Mouse (Mus musculus) monocyte, adult 5-6 weeks (primary cell): ENCODE results near the gene Rpia. TPM values are rescaled to one million over a fixed set of nuclear protein-coding genes. Genes with fewer than 3 reads are reported as not detected.

ENCODE experiments used
- ATAC-seq: fragments of 153-309, 156-312 bp; replicated peaks from 2 replicates; pipeline ENCODE4 v1.8.0; 2017; ENCODE audit warnings: mild to moderate bottlenecking; ENCODE audit not compliant: low TSS enrichment, insufficient number of reproducible peaks, severe bottlenecking, poor library complexity, low FRiP score
- total RNA-seq: library from RNA; stranded (forward); fragments of 200-1000, 200-491, 200-594 nt; gene quantifications from 3 replicates; pipeline ENCODE4 v1.2.3, GENCODE M21; 2017

Rpia gene
- total RNA-seq, 1 experiment from 2014 or later: 74.0 TPM

DNA sequence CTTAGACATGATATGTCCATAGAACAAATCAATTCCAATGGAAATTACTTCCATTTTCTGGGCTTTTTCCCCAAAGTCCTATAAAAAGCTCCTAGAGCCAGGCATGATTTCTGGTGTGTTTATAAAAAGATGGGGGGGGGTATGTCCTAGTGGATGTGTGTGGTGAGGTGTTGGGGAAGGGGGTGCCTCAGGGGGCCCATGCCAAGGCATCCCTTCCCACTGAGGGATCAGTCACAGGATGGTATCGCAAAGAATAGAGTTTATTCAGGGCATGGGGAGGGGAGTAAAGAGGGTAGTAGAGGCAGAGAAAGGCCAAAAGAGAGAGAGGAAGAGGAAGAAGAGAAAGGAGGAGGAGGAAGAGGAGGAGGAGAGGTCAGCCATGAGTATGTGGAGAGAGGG is 14.5 kb upstream of the Rpia start:
- no peak for ATAC-seq

DNA sequence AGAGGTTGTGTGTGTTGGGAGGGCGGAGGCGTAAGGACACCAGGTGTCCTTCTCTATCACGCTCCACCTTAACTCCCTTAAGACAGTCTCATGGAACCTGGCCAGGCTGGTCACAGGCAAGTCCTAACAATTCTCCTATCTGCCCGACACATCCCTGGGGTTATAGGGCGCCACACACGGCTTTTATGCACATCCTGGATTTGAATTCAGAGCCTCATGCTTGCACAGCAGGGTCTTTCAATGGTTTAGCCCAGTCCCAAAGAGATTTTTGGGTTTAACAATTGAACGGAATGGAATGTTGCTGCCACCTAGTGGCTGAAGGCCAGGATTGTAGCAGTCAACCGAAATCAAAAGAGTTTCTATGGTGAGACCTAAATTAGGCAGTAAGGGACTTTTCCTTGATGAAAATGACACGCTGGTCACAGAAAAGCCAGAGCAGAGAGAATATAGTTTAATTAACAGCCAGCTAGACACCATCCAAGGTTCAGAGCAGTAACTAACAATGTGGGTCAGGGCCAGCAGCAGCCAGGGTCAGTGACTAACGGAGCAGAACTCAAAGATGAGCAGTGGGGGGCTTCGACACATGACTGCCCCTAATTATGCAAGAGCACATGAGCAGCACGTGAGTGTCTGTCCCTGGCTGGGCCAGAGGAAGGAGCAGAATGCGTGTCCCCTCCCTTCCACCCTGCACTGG is 13.9 kb upstream of the Rpia start:
- ATAC-seq: peak; percentile 31; the same call in 1 of the 2 replicates

DNA sequence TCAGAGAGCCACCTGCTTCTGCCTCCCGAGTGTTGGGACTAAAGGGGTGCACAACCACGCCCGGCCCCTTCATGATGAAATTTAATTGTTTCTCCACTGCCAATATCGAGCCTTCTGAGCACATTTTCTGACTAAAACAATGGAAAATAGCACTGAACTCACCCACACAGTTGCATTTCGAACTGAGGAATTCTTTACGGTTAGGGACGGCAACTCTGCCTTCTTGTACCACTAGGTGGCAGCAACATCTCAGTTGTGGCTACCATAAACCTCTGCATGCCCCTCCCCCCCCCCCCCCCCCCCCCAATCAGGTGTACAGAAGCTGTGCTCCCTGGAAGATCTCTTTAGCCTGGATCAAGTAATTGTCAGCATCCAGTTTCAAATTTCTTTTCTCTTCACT is 13.2 kb upstream of the Rpia start:
- peak; percentile 72 for ATAC-seq

GRCm38 (mm10) chr6:70804632-70805031 is 12.6 kb upstream of the Rpia start:
- ATAC-seq: peak; percentile 54

GRCm38 (mm10) chr6:70797581-70798251 is 5.7 kb upstream of the Rpia start:
- peak; percentile 84 for ATAC-seq

GRCm38 (mm10) chr6:70796940-70797339 is 4.9 kb upstream of the Rpia start:
- ATAC-seq: no peak

DNA sequence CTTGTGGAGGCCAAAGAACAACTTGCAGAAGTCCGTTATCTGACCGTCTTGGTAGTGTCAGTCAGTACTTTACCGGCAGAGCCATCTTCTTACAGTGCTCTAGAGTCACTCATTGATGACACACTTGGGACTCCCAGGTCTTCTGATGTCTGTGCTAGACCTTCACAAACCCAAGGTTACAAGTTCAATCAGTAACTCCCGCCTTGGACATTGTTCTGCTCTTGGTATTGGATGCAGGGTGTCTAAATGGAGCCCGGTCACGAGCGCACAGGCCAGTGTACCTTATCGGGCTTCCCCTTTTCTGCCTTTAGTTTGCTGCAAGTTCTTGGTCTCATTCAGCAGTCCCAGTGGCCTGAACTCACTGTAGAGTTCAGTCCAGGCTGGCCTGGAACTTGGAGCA is 612 bp upstream of the Rpia start:
- ATAC-seq: peak; percentile 23; the same call in 1 of the 2 replicates

DNA sequence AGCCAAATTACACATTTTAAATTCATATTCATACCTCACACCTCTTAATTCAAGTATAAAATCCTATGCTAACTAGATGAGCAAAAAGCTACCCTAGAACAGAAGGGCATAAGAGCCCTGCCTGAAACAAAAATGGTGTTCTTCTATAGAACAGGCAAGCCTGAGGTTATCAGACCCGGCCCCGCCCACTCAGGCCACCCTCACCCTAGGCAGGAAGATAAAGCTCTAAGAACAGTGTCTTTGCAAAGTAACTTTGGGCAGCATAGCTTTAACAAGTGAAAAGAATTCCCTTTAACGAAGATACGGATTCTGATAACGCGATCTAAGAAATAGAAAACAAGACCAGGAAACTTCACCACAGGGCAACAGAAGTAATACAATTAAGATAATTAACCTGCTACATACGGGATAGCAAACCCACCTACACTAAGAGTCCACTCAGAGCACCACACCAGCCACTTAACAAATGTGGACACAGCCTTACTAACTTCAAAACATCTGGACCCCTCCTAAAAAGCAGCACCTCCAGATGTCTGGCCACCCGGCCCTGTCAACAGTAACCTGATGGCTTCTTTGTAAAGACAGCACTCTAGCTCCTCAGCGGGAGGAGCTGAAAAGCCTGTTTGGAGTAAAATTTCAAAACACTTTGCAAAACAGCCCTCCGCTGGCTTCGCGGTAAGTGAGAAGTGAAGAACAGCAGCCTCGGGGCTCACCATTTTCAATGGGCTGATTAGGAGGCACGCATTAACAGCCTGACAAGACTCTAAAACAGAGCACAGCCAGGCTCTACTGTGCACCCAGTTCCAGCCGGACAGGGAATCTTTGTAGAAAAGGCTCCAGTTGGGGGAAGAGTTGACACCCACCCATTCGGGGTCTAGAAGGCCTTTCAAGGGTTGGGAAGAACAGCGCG is 925 bp downstream of the Rpia start:
- no peak for ATAC-seq

DNA sequence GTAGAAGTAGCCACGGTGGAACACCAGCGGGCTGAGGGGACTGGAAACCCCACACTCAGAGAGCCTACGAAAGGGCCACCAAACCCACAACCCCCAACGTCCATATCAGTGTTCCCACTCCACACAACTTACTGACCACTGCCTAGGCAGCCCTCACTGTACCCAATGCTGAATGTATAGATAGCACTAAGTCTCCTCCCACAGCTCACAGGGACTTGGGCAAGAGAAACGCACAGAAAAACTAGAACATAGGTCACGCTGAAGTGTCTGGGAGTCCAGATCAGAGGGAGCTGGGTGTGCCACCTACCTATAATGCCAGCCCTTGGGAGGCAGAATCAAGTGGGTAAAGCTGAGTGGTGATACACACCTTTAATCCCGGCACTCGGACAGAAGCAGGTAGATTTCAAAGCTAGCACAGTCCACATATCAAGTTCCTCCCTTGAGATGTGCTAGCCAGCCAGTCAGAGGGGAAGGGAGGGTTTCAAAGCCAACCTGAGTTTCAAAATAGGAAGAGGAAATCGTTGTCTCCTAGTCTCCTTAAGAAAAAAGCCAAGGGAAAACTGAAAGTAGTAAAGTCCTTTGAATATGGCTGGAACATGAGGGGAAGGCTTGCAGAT is 1.9 kb downstream of the Rpia start:
- ATAC-seq: no peak

DNA sequence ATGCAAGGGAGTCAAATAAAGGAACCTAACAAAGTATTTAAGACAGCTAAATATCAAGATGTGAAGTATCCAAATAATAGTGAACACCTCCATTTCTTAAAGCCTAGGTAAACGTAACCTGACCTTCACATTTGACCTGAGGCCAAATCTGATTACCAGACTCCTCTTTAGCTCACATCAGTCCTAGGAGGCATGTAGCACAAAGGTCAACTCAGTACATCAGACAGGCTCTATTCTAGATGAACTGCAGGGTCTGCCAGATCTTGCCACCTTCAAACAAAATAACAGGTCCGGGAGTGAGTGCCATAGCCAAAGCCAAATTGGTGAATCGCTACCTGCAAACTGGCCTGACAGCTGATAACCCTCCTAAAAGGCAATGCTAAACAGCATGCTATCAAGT is 2.9 kb downstream of the Rpia start:
- ATAC-seq: no peak

DNA sequence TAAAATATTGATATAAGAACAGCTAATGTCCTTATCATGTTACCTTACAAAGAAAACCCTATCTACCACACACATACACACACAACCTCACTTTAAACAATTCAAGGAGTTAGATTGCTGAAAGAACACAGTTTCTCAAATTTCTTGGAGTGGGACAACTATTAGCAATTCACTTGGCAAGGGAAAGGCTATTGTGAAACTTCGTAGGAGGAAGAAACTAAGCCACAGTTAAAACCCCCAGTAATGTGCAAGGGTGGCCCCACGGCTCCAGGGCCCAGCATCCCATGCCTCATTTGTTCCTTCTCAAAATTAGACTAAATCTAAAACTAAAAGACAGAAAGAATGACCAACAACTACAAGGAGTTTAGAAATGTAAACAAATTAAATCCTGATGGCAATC is 4.5 kb downstream of the Rpia start:
- no peak for ATAC-seq

DNA sequence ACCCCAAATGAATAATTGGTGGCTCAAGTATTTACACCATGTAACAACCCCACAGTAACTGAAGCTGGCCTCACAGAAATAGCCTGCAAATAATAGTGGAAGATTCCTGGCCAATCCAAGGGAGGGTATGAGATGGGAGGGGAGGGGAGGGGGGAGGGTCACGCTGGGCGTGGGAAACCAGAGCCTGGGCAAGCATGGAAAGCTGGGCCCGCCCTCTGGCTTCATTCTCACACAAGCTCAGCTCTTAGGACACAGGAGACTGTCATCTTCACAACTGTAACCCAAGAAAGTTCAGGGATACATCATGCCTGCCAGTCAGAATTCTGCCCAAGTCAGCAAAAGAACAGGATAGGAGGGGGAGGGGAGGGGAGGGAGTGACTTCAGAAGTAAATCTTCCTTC is 6.2 kb downstream of the Rpia start:
- ATAC-seq: no peak

DNA sequence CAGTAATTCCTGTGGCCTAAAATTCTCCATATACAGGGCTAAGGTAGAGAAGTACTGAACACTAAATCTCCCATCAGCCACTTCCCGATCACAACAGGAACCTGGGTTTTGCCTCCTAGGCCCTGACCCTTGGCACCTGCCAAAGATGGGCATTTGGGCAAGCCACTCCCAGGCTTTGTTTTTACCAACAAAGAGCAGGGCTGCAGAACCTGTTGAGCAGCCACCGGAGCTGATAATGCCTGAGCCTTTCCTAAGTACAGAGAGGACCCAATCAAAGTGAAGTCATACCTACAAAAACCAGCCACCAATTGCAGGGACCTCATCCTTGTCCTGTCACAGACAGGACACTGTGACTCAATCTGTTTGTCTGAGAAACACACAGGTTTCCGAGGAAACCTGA is 7.2 kb downstream of the Rpia start:
- no peak for ATAC-seq

DNA sequence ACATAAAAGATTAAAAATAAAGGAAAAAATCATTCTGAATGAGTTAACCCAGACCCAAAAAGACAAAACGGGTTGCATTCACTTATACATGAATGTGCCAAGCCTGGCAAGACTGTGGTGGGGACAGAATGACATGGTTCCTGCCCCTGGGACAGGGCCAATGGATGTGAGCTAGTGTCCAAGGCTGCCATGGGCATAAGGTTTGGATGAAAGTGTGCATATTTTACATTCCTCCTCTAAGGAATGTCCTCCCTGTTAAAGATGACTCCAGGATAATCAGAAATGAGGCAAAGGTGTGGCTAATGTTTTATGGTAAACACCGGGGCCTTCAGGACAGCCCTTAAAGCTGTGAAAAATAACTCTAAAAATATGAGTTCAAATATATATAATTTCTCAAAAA is 10.7 kb downstream of the Rpia start:
- ATAC-seq: no peak

- no peak for ATAC-seq
These were observed 17.7 kb downstream of the Rpia start for GRCm38 (mm10) chr6:70774372-70774771.

DNA sequence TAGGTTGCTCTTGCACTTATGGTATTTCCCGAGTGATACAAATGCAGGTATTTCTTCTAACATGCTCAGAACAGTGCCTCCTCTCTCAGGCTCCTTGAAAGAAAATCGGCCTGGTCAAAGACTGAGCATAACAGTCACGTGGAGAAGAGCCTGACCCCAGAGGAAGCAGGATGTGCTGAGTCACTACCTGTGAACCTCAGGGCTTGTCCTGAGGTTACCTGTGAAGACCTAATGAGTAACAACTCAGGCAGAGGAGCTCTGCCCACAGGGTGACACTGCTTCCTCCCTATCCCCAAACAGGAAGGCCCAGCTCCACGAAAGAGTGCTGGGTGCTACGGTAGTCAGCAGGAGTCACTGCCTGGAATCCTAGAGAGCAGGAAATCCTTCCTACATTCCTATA is 18.3 kb downstream of the Rpia start:
- ATAC-seq: no peak

DNA sequence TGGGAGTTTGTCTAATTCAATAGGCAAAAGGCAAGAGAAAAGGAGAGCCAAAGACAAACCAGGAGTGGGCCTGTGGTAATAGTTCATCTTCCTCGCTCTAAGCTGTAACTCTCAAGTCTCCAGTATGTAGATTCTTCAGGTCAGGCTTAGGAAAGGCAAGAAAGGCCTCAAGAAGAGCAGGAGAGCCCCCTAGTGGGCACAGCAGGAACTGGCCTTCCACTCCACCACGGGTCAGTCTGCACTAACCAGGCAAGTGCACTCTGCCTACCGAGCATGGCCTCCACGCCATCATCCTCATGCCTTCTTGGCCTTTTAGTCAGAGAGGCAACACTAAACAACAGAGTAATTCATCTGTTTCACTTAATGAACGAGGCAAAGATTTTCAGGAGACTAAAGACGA is 23.3 kb downstream of the Rpia start:
- ATAC-seq: peak; percentile 78

- ATAC-seq: no peak
These were observed 27.0 kb downstream of the Rpia start for GRCm38 (mm10) chr6:70765076-70765475.

DNA sequence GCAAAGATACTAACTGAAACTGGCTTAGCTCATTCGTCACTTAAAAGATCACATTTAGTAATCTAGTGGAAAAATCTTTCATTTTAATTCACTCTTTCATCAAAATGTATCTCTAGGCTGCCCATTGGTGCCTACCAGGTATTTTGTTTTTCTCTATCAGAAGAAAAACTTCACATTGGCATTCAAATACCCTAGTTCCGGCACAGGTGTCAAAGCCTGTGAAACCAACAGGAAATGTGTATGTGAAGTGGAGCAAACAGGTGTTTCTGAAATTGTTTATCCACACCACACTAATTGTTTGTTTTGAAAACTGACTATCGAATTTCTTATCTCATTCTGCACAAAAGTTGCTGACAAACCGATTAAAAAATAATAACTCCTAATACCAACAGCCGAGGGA is 27.5 kb downstream of the Rpia start:
- no peak for ATAC-seq
